Mouse (Mus musculus): ENCODE measurements around the gene Flvcr2. TPM values are rescaled to one million over a fixed set of nuclear protein-coding genes. Genes with fewer than 3 reads are reported as not detected.
A peak's percentile ranks its signal among the peaks of the same experiment; 100 is the strongest.

The Flvcr2 gene
- total RNA-seq, 2 experiments from 2014 or later, result not detected

DNA sequence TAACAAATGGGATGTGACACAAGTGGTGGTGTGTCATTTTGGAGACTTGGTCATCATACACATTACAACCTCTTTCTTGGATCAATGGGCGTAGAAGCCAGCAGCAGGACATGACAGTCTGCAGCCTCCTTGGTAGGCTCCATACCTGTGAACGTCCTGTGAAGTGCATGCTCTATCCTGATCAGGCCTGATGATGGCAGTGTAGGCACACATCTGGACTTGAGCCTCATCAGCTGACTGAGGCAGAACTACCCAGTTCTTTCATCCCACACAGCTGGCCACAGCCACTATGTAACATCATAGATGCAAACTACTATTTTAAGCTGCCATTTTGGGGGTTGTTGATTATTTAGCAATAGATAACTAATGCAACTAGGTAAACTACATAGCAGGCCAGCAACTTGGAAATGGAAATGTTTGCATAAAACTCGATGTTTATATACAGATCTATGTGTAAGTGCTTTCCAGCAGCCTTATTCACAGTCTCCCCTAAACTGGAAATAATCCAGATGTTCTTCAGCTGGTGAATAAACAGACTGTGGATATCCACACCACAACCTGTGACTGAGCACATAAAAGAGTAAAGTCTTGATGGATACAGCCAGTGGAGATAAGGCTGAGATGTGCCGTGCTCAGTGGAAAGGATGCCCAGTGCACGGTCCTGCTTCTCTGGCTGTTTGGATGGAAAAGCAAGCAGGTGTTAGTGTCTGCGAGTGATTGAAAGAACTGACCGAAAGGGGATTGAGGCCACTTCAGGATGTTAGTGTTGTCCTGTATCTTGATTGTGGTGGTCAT is 102.0 kb downstream of the Flvcr2 start:
- peak; percentile 81 for ATAC-seq (replicated peaks; ENCODE audit: poor library complexity)

DNA sequence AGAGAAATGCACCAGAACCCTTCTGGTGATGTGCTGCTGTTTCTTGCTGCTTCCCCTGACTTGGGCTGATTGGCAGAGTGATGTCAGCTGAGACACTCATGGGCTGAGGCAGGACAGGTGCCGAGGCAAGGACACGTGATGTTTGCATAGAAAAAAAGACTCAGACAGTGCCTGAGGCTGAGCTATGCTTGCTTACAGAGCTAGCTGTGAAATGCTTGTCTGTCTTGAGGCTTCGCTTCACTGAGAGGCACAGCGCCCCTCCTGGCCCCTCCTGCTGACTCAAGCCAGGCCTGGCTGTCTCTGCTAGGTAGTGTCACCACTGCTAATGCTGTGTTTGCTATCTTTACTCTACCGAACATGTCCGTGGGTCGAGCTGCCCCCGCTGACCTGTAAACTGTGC is 104.3 kb downstream of the Flvcr2 start:
- ATAC-seq (replicated peaks; ENCODE audit: poor library complexity), result no peak

DNA sequence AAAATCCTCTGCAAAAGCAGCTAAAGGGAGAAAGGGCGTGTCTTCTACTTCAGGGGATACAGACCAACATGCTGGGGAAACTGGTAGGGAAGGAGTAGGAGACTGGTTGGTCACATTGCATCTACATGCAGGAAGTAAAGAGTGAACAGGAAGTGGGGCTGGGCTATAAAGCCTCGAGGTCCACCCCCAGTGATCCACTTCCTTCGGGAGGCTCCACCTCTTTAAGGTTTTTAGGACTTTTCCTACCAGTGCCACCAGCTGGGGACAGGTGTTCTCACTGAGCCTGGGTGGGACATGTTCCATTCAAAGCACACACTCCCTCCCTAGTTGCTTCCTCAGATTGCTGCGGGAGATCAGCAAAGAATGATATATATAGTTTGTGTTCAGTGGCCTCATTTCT is 107.5 kb downstream of the Flvcr2 start:
- ATAC-seq (replicated peaks; ENCODE audit: poor library complexity), result no peak

DNA sequence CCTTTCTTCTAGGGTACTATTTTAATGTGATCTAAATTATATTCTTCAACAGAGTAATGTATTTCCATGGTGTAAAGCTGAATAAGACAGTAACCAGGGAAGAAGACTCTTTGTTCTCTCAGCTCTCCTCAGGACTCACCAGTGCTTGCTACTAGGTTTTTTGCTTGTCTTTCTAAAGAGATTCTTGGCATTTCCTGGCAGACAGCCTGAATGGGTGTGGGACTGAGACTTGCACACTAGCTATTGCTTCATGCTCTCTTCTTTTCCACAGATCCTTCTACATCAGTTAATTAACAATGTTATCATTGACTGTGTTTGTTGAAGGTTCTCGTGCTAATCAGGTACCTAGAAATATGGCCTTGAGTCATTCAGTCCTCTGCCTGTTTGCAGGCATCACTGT is 107.9 kb downstream of the Flvcr2 start:
- no peak for ATAC-seq (replicated peaks; ENCODE audit: poor library complexity)

DNA sequence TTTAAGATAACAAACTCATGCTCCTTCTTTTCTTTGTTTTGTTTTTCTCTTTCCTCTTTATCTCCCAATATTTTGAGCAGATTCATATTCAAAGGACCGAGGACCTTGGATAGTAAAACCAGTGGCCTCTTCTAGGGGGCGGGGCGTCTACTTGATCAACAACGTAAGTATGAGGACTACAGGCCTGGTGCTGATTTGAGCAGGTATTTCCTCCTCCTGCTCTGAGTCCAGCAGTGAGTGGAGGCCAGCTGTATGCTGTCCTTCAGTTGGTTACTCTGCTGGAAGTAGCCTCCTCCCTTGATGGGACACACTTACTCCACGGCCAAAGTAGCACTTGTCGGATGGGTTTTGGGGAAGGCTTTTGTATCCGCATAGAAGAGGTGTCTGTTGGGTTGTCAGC is 111.0 kb downstream of the Flvcr2 start:
- ATAC-seq (replicated peaks; ENCODE audit: poor library complexity), result no peak

DNA sequence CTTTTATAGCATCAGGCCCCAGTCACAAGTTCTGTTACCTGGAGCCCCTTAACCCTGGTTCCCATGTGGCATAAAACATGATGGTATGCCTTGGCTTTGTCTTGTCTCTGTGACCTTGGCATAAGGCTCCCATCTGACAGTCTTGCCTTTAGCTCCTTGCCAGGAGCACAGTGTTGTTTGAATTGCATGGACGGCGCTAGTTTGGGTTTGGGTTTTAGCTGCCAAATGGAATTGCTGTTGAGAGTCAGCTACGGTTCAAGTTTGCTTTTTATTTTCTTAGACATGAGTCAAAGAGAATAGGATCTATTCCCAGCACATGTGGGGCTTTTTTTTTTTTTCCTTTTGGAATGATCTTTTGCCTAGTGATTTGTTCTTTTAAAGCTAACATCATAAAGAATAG is 112.8 kb downstream of the Flvcr2 start:
- no peak for ATAC-seq (replicated peaks; ENCODE audit: poor library complexity)

DNA sequence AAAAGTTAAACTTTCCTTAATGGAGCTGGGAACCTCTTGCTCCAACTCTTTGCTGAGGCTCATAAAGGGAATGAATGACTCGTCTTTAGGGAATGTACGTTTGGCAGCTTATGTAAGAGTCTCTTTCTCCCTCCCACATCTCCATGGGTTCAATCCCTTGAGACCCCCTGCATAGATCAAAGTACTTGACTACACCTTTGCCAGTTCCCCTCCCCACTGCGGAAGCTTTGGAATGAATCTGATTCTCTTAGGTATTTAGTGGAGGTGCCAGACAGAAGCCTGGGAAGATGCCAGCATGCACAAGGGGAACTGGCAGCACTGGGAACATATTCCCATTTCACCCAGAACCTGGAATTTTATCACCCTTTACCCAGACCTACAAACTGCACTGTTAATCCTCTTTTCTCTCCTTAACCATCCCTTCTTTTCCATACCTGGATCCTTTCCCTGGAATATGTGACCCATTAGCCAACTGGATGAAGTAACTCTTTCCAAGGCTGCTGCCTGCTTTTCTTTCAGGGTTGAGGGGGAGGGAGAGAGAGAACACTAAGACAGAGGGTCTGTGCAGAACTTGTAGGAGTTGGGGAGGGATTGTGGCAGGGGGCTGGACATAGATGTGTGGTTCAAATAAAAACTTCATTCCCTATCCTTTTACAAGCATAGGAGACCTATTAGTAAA is 113.3 kb downstream of the Flvcr2 start:
- ATAC-seq (replicated peaks; ENCODE audit: poor library complexity), result no peak

DNA sequence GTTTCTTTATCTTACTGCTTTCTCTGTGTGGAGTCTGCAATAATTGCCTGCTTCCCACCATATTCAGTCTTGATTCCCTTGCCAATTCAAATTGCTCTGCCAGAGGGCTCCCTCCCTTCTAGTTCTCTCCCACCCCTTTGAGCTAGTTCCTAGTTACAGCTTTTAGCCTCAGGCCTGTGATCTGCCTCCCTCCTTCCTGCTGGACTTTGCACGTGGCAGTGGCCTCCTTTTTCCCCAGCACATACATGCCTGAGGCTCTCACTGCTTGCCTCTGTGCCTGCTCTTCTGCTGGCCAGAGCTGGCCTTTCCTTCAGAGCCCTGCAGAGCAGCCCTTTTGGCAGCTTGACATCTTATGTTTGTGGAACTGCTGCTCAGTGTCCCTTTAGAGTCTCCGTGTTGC is 116.2 kb downstream of the Flvcr2 start:
- no peak for ATAC-seq (replicated peaks; ENCODE audit: poor library complexity)

Other genes starting within 250 kb of the Flvcr2 start
- 12.9 and 18.0 TPM in 2 replicates for gene Jdp2, start 147.5 kb upstream of the Flvcr2 start, total RNA-seq (2015)
- gene Jdp2, start 147.5 kb upstream of the Flvcr2 start, total RNA-seq (2017), result 38.1 and 46.1 TPM in 2 replicates
- gene Batf, start 59.9 kb upstream of the Flvcr2 start, total RNA-seq (2015), result 8.2 and 9.0 TPM in 2 replicates
- gene Batf, start 59.9 kb upstream of the Flvcr2 start, total RNA-seq (2017), result 29.2 and 41.9 TPM in 2 replicates
- 77.1 and 80.2 TPM in 2 replicates for gene Erg28, start 78.0 kb downstream of the Flvcr2 start, total RNA-seq (2015)
- gene Erg28, start 78.0 kb downstream of the Flvcr2 start, total RNA-seq (2017), result 76.9 and 93.4 TPM in 2 replicates
- 19.3 and 20.8 TPM in 2 replicates for gene Ttll5, start 78.1 kb downstream of the Flvcr2 start, total RNA-seq (2015)
- 17.0 and 20.1 TPM in 2 replicates for gene Ttll5, start 78.1 kb downstream of the Flvcr2 start, total RNA-seq (2017)